Mouse (Mus musculus): Measurements from ENCODE around the gene Med28.

Med28 gene

GRCm38 (mm10) chr5:45519960-45520808 lies at the start of gene Med28:
Gene Med28 (plus strand): TSS chr5:45520229.
- DNase-seq (ENCODE audit: low spot score in 2 of 2): peak; percentile 93 to 97

- DNase-seq (ENCODE audit: low spot score in 2 of 2): no peak
These were observed 47.1 kb upstream of the Med28 start for GRCm38 (mm10) chr5:45472880-45473450.

DNA sequence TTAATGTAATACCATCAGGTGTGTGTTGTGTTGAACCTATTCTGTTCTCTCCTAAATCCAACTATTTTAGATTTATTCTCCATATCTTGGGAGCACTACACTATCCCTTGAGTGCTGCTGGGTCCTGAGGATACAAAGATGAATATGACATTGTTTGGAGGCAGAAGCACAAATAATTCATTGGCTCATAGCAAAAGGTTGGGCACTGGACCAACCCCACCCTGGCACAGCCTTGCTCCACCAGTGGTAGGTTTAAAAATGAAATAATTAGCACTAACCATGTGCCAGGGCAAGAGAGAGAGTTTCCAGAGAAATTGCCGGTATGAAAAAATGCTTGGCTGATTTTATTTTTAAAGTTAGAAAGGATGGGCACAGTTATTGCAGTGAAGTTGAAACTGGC lies 46.5 kb upstream of the Med28 start:
- DNase-seq (ENCODE audit: low spot score in 2 of 2): no peak

GRCm38 (mm10) chr5:45474215-45474614 lies 45.8 kb upstream of the Med28 start:
- DNase-seq (ENCODE audit: low spot score in 2 of 2): peak in 1 of 2 experiments; percentile 49

DNA sequence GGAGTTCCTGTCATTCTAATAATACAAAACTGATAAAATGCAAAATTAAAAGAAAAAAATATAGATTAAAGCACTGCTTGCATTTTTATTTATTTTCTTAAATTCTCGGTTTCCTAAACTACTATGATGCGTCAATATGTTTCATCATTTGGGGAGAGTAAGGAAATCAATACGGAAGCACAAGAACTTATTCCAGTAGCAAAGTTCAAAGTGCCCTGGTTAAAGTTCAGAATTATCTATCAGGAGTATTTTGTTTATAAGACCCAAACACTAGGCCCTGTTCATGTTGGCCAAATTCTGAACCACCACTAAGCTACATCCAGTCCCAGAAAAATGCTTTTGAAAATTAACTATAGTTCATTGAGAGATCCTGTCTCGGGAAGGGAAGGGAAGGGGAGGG lies 45.3 kb upstream of the Med28 start:
- no peak for DNase-seq (ENCODE audit: low spot score in 2 of 2)

- no peak for DNase-seq (ENCODE audit: low spot score in 2 of 2)
These were observed 44.3 kb upstream of the Med28 start for GRCm38 (mm10) chr5:45475771-45476170.

- DNase-seq (ENCODE audit: low spot score in 2 of 2): no peak
These were observed 43.7 kb upstream of the Med28 start for GRCm38 (mm10) chr5:45476288-45476687.

DNA sequence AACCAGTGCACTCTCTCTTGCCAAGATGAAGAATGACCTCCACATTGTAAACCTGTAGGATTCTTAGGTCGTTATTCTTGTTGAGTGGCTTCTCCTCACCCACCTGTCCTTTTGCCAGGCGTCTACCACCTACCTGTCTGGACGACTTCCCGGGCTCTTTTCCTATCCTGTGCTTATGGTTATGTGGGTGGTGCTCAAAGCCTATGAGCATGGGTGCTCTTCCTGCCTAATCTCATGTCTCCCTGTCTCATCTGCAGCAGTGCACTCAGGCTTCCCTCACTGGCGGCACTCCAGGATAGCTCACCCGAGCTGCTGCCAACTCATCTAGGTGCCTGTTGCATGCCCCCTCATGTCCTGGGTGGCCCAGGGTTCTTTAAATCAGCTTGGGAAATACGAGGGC lies 42.4 kb upstream of the Med28 start:
- no peak for DNase-seq (ENCODE audit: low spot score in 2 of 2)

DNA sequence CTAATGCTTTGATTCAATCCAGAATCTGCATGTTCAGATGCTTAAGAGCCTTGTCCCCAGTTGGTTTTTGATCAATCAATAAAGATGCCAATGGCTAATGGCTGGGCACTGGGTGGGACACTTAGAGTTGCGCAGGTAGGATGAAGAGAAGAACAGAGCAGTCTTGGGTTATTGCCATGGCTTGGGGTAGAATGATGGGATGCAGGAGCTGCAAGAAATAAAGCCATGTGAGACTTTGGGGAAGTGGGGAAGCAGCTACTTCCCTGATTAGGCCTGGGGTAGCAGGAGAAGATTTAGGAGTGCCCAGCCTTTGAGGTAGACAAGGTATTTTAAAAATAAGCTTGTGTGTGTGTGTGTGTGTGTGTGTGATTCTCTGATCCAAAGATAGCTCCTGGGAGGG lies 40.0 kb upstream of the Med28 start:
- DNase-seq (ENCODE audit: low spot score in 2 of 2): no peak

GRCm38 (mm10) chr5:45481125-45481524 lies 38.9 kb upstream of the Med28 start:
- no peak for DNase-seq (ENCODE audit: low spot score in 2 of 2)

DNA sequence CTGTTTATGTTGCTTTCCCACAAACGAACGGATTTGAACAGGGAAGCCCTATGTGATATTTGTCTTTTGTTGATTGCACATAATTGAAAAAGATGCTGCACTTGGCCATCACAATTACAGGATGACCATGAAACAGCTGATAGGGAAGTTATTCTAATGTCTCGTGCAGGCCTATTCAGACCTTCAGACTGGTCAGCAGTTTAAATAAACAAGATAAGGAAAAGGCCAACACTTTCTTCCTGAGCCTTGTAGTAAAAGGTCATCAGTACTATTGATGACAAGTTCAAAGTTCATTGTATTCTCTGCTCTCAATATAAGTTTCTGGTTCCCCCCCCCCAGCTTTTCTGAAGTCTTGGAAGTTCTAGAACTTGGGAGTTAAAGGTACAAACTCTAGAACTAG lies 37.4 kb upstream of the Med28 start:
- DNase-seq (ENCODE audit: low spot score in 2 of 2): no peak

- no peak for DNase-seq (ENCODE audit: low spot score in 2 of 2)
These were observed 36.4 kb upstream of the Med28 start for GRCm38 (mm10) chr5:45483654-45484053.

GRCm38 (mm10) chr5:45491776-45492175 lies 28.3 kb upstream of the Med28 start:
- no peak for DNase-seq (ENCODE audit: low spot score in 2 of 2)

GRCm38 (mm10) chr5:45493191-45494092 lies 26.6 kb upstream of the Med28 start, which contains the start of gene Lap3:
Gene Lap3 (plus strand): TSS chr5:45493374.
- DNase-seq (ENCODE audit: low spot score in 2 of 2): peak; percentile 98 to 99

- DNase-seq (ENCODE audit: low spot score in 2 of 2): peak in 1 of 2 experiments; percentile 9
These were observed 25.8 kb upstream of the Med28 start for GRCm38 (mm10) chr5:45494093-45494755.

- DNase-seq (ENCODE audit: low spot score in 2 of 2): no peak
These were observed 24.5 kb upstream of the Med28 start for GRCm38 (mm10) chr5:45495429-45495975.

DNA sequence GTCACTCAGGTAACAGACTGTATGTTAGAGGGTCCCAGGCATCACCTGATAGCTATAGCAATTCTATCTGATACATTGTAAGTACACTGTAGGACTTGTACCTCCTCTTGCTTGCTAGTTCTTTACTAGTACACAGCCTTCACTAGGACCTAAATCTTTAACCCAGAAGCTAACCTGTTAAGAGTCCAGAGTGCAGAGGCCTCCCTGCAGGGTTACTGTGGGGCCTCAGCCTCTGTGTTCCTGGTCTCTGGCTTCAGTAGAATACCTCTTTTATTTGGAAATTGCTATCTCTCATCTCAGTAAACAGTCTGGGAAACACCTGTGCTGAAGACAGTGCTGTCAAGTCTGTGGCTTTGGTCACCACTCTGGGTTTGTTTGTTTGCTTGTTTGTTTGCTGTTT lies 24.0 kb upstream of the Med28 start:
- DNase-seq (ENCODE audit: low spot score in 2 of 2): no peak

DNA sequence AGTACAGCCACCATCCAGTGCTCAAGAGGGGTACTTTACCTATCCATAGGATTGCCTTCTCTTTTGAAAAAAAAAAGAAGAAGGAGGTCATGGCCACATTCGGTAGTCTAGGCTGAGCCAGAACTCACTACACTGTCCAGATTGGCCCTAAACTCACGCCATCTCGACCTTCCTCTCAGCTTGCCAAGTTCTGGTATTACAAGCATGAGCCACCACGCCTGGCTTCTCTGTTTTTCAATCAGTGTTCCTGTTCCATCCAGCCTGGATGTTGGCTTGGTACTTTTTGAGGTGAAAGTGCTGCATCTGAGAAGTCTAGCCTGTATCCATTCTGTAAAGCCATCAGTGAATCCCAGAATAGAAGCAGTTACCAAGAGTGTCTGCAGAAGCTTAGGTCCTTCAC lies 23.6 kb upstream of the Med28 start:
- no peak for DNase-seq (ENCODE audit: low spot score in 2 of 2)

DNA sequence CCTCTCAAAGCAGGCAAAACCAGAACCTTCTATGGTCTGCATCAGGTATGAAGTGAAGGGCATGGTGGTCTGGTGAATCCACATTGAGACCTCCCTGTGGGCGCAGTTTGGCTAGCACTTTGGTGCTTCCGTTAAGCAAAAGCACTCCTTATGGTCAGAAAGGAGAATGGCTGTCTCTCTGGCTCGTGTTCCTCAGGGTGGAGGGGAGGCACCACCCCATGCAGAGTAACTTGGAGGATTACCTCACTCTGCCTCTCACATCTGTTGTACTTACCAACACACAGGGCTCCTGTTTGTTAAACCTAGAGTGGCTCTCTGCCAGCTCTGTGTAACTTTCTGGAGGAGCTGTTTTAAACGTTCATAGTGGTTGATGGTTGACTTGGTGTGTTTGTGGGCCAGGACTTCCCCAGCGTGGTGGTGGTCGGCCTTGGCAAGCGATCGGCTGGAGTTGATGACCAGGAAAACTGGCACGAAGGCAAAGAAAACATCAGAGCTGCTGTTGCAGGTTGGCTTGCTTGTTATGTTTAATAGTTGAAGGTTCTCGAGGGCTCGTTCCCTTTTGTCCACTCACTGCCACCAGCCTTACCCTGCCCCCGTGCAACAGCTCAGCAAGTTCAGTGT lies 23.0 kb upstream of the Med28 start:
- no peak for DNase-seq (ENCODE audit: low spot score in 2 of 2)

DNA sequence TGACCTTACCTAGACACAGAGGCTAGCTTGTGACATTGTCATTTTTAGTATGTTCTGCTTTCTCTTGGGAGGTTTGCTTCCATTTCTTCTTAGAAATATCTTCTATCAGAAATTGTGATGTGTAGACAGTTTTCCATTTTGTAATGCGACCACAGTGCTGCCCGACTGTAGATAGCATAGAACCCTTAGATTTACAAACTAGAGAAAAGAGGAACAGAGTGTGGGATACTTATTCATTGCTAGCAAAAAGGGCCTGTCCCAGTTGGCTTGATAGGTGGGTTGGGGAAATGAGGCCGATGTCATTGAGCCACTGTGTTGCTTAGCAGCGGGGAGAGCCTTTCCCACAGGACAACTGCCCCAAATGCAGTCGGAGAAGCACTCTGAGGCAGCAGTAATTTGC lies 22.5 kb upstream of the Med28 start:
- DNase-seq (ENCODE audit: low spot score in 2 of 2): no peak

GRCm38 (mm10) chr5:45510071-45510470 lies 10.0 kb upstream of the Med28 start:
- no peak for DNase-seq (ENCODE audit: low spot score in 2 of 2)
